Mouse (Mus musculus): Measurements from ENCODE around the gene Atrn. TPM values are rescaled to one million over a fixed set of nuclear protein-coding genes. Genes with fewer than 3 reads are reported as not detected.

Atrn gene
- total and polyA plus RNA-seq, 3 experiments, result 4.0 to 5.8 (median 4.5) TPM

GRCm38 (mm10) chr2:130897856-130898255 lies 8.4 kb upstream of the Atrn start:
- Histone ChIP-seq H3K27me3 (replicated peaks) (no peaks in the 10 kb centered on the region), H3K4me2 (ENCODE audit: insufficient read depth, low read depth, poor library complexity, severe bottlenecking) (no peak overlapping the region), H3K4me1 (ENCODE audit: control insufficient read depth in 1 of 2, insufficient read depth in 2 of 2) (no peaks in the 10 kb centered on the region), H3K27ac (ENCODE audit: insufficient read depth, low read depth) (no peak overlapping the region), H3K9ac (ENCODE audit: insufficient read depth, low read depth) (no peak overlapping the region), H3K36me3 (replicated peaks in 1 of 2; ENCODE audit: control insufficient read depth in 1 of 2, insufficient read depth in 1 of 2, low read length in 1 of 2) (peaks cover 0 to 27% of the 10 kb centered on the region in 2 experiments), H3K4me3 (replicated peaks in 1 of 3; ENCODE audit: low read depth in 2 of 3, low read length in 2 of 3, poor library complexity in 1 of 3) (no peak overlapping the region), H3K79me2 (replicated peaks; ENCODE audit: control insufficient read depth, extremely low read depth, insufficient read depth, poor library complexity, severe bottlenecking) (no peaks in the 10 kb centered on the region), H3K9me3 (replicated peaks; ENCODE audit: low read length) (no peaks in the 10 kb centered on the region)
- in situ Hi-C loops (cut with MboI; ENCODE audit: low pct_ligation_motif_present, low pct_unique_long_range_greater_than_20kb, low sequenced_read_pairs) (no loop called here), dilution Hi-C loops (cut with MboI; ENCODE audit: extremely low pct_ligation_motif_present, extremely low pct_unique_long_range_greater_than_20kb, low sequenced_read_pairs) (no loop called here)
- no peak for TF ChIP-seq CHD1 (IDR thresholded peaks at IDR 0.05; ENCODE audit: low read depth, low read length)
- no peak for TF ChIP-seq JUND (conservative IDR thresholded peaks at IDR 0.05; ENCODE audit: low read depth, low read length)
- no peak for TF ChIP-seq EP300 (IDR thresholded peaks at IDR 0.05; ENCODE audit: low read length)
- no peak for TF ChIP-seq BHLHE40 (IDR thresholded peaks at IDR 0.05; ENCODE audit: low read depth, low read length)
- no peak for TF ChIP-seq CTCF (conservative IDR thresholded peaks at IDR 0.05 in 1 of 2, IDR thresholded peaks at IDR 0.05 in 1 of 2; ENCODE audit: low read depth in 2 of 2, low read length in 2 of 2)
- TF ChIP-seq NELFE (IDR thresholded peaks at IDR 0.05; ENCODE audit: low read depth, low read length), result no peak
- no peak for TF ChIP-seq POLR2A (IDR thresholded peaks at IDR 0.05; ENCODE audit: low read depth, low read length)
- no peak for TF ChIP-seq ETS1 (conservative IDR thresholded peaks at IDR 0.05; ENCODE audit: low read depth, low read length)
- no peak for TF ChIP-seq SIN3A (IDR thresholded peaks at IDR 0.05; ENCODE audit: low read length)
- no peak for TF ChIP-seq PAX5 (IDR thresholded peaks at IDR 0.05; ENCODE audit: low read length)
- no peak for TF ChIP-seq ZKSCAN1 (IDR thresholded peaks at IDR 0.05; ENCODE audit: borderline replicate concordance, low read depth, low read length)
- no peak for TF ChIP-seq MYC (IDR thresholded peaks at IDR 0.05; ENCODE audit: low read depth, low read length)
- TF ChIP-seq USF2 (conservative IDR thresholded peaks at IDR 0.05; ENCODE audit: low read depth, low read length), result no peak
- TF ChIP-seq POLR2AphosphoS2 (IDR thresholded peaks at IDR 0.05; ENCODE audit: low read depth, low read length), result no peak
- no peak for TF ChIP-seq ZC3H11A (IDR thresholded peaks at IDR 0.05; ENCODE audit: low read depth, low read length)
- TF ChIP-seq E2F4 (IDR thresholded peaks at IDR 0.05; ENCODE audit: insufficient replicate concordance, low read depth, low read length), result no peak
- TF ChIP-seq USF1 (IDR thresholded peaks at IDR 0.05; ENCODE audit: low read depth, low read length), result no peak
- no peak for TF ChIP-seq MEF2A (IDR thresholded peaks at IDR 0.05; ENCODE audit: borderline replicate concordance, low read depth, low read length)
- no peak for TF ChIP-seq ZNF384 (IDR thresholded peaks at IDR 0.05; ENCODE audit: low read depth, low read length)
- no peak for TF ChIP-seq TBP (conservative IDR thresholded peaks at IDR 0.05; ENCODE audit: low read depth, low read length)
- no peak for DNase-seq (ENCODE audit: extremely low read depth)

- no peak overlapping the region for H3K27ac ChIP-seq (ENCODE audit: insufficient read depth, low read depth)
- in situ Hi-C loops (cut with MboI; ENCODE audit: low pct_ligation_motif_present, low pct_unique_long_range_greater_than_20kb, low sequenced_read_pairs) (no loop called here), dilution Hi-C loops (cut with MboI; ENCODE audit: extremely low pct_ligation_motif_present, extremely low pct_unique_long_range_greater_than_20kb, low sequenced_read_pairs) (no loop called here)
- H3K27me3 ChIP-seq (replicated peaks), result no peaks in the 10 kb centered on the region
- no peak overlapping the region for H3K4me3 ChIP-seq (replicated peaks in 1 of 3; ENCODE audit: low read depth in 2 of 3, low read length in 2 of 3, poor library complexity in 1 of 3)
- no peaks in the 10 kb centered on the region for H3K4me1 ChIP-seq (ENCODE audit: control insufficient read depth in 1 of 2, insufficient read depth in 2 of 2)
- H3K79me2 ChIP-seq (replicated peaks; ENCODE audit: control insufficient read depth, extremely low read depth, insufficient read depth, poor library complexity, severe bottlenecking), result no peaks in the 10 kb centered on the region
- H3K36me3 ChIP-seq (replicated peaks in 1 of 2; ENCODE audit: control insufficient read depth in 1 of 2, insufficient read depth in 1 of 2, low read length in 1 of 2), result peaks cover under 1 to 32% of the 10 kb centered on the region in 2 experiments
- no peak overlapping the region for H3K4me2 ChIP-seq (ENCODE audit: insufficient read depth, low read depth, poor library complexity, severe bottlenecking)
- H3K9ac ChIP-seq (ENCODE audit: insufficient read depth, low read depth), result no peak overlapping the region
- DNase-seq (ENCODE audit: extremely low read depth), result no peak
- no peak for TF ChIP-seq ETS1 (conservative IDR thresholded peaks at IDR 0.05; ENCODE audit: low read depth, low read length)
- no peak for TF ChIP-seq JUND (conservative IDR thresholded peaks at IDR 0.05; ENCODE audit: low read depth, low read length)
- no peak for TF ChIP-seq UBTF (IDR thresholded peaks at IDR 0.05; ENCODE audit: low read depth, low read length)
- TF ChIP-seq E2F4 (IDR thresholded peaks at IDR 0.05; ENCODE audit: insufficient replicate concordance, low read depth, low read length), result no peak
- no peak for TF ChIP-seq HCFC1 (IDR thresholded peaks at IDR 0.05; ENCODE audit: low read depth, low read length)
- no peak for TF ChIP-seq MXI1 (IDR thresholded peaks at IDR 0.05; ENCODE audit: low read depth, low read length)
- no peak for TF ChIP-seq GABPA (IDR thresholded peaks at IDR 0.05; ENCODE audit: insufficient replicate concordance, low read depth, low read length)
- TF ChIP-seq ZC3H11A (IDR thresholded peaks at IDR 0.05; ENCODE audit: low read depth, low read length), result no peak
- TF ChIP-seq BHLHE40 (IDR thresholded peaks at IDR 0.05; ENCODE audit: low read depth, low read length), result no peak
- no peak for TF ChIP-seq MAZ (IDR thresholded peaks at IDR 0.05; ENCODE audit: low read depth, low read length)
- no peak for TF ChIP-seq IRF4 (IDR thresholded peaks at IDR 0.05; ENCODE audit: low read depth, low read length)
- no peak for TF ChIP-seq ELF1 (IDR thresholded peaks at IDR 0.05; ENCODE audit: low read depth, low read length)
- no peak for TF ChIP-seq CHD1 (IDR thresholded peaks at IDR 0.05; ENCODE audit: low read depth, low read length)
- TF ChIP-seq USF2 (conservative IDR thresholded peaks at IDR 0.05; ENCODE audit: low read depth, low read length), result no peak
- no peaks in the 10 kb centered on the region for H3K9me3 ChIP-seq (replicated peaks; ENCODE audit: low read length)
Observed at GRCm38 (mm10) chr2:130898783-130899182, 7.5 kb upstream of the Atrn start.

All from CH12.LX (cell line).